Mouse (Mus musculus) hindbrain, embryonic 14.5 days (tissue): ENCODE measurements around the gene Rnf150. TPM values are rescaled to one million over a fixed set of nuclear protein-coding genes. Genes with fewer than 3 reads are reported as not detected.
"Not testable (repeated sequence)": the region's sequence is repeated elsewhere in the genome, so short reads cannot be mapped to it uniquely, and the experiment has no call there.

ENCODE experiments used
- ATAC-seq: fragments of 200-750 bp; cut with Nextera tagmentation; 2 replicates; pipeline ENCODE4 v1.8.0; 2017; ENCODE audit warnings: moderate number of reproducible peaks, mild to moderate bottlenecking, moderate TSS enrichment, moderate library complexity; ENCODE audit not compliant: low FRiP score
- DNase-seq: peaks from one replicate; pipeline ENCODE4 v3.0.0-alpha.2; 2015; ENCODE audit warnings: low spot score
- H3K27ac ChIP-seq: fragments of 300-500 bp; sonication (generic); 2 replicates; pipeline ENCODE4 v1.5.1; 2014; ENCODE audit warnings: mild to moderate bottlenecking, moderate library complexity
- H3K27me3 ChIP-seq: fragments of 300-500 bp; sonication (generic); 2 replicates; pipeline ENCODE4 v1.6.1; 2014; ENCODE audit warnings: mild to moderate bottlenecking, low read length, mixed read lengths; ENCODE audit not compliant: control insufficient read depth, insufficient read depth
- H3K36me3 ChIP-seq: fragments of 300-500 bp; sonication (generic); replicated peaks from 2 replicates; pipeline ENCODE4 v1.6.1; 2014; ENCODE audit not compliant: control insufficient read depth, insufficient read depth
- H3K4me1 ChIP-seq: fragments of 300-500 bp; sonication (generic); replicated peaks from 2 replicates; pipeline ENCODE4 v1.6.1; 2014; ENCODE audit warnings: antibody characterized with exemption, low read length, mixed read lengths; ENCODE audit not compliant: control insufficient read depth, insufficient read depth
- H3K4me2 ChIP-seq: fragments of 300-500 bp; sonication (generic); replicated peaks from 2 replicates; pipeline ENCODE4 v1.6.1; 2014; ENCODE audit warnings: mild to moderate bottlenecking, moderate library complexity
- H3K4me3 ChIP-seq: fragments of 300-500 bp; sonication (generic); replicated peaks from 2 replicates; pipeline ENCODE4 v1.5.1; 2014; ENCODE audit warnings: mild to moderate bottlenecking, low read length
- H3K9ac ChIP-seq: fragments of 300-500 bp; sonication (generic); 2 replicates; pipeline ENCODE4 v1.6.1; 2014
- H3K9me3 ChIP-seq: fragments of 300-500 bp; sonication (generic); 2 replicates; pipeline ENCODE4 v1.6.1; 2016; ENCODE audit warnings: low read length; ENCODE audit not compliant: control insufficient read depth
- WGBS: fragments of 180-500 bp; shearing (Covaris S2); extraction: QIAGEN DNeasy Blood & Tissue Kit; methylation state at CpG from one replicate; pipeline ENCODE4 v1.1.7; 2014; 5-methylcytosine and 5-hydroxymethylcytosine counted together
- polyA plus RNA-seq: library from polyadenylated mRNA; unstranded; fragments of >200 nt; fragmentation: Nextera tagmentation; extraction: Ambion mirVana; gene quantifications from 2 replicates; pipeline ENCODE4 v1.2.1, GENCODE M21; 2014

Rnf150 gene
- polyA plus RNA-seq, 1 experiment from 2014 or later, result 2.3 TPM

- ATAC-seq, result no peak
- DNase-seq, result no peak
- WGBS, result 60% methylated on average over 4 of the region's 4 CpGs
- Histone ChIP-seq H3K4me3 (no peak overlapping the region), H3K4me1 (no peaks in the 10 kb centered on the region), H3K27me3 (no peaks in the 10 kb centered on the region), H3K36me3 (peaks cover 12% of the 10 kb centered on the region; the same call in 1 of the 2 replicates), H3K4me2 (no peak overlapping the region), H3K27ac (no peak overlapping the region), H3K9me3 (no peaks in the 10 kb centered on the region), H3K9ac (no peak overlapping the region)
Measured at GRCm38 (mm10) chr8:83081266-83081665, 218.1 kb downstream of the Rnf150 start.

DNA sequence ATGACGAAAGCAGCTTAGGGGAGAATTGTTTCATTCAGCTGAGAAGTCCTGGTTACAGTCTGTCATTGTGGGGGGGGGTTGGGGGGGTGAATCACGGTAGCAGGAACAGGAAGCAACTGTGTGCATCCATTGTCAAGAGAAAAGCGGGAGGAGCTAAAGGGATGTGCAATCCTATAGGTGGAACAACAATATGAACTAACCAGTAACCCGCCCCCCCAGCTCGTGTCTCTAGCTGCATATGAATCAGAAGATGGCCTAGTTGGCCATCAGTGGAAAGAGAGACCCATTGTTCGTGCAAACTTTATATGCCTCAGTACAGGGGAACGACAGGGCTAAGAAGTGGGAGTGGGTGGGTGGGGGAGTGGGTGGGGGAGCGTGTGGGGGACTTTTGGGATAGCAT is 218.7 kb downstream of the Rnf150 start:
- H3K27me3 ChIP-seq, DNase-seq, H3K9me3 ChIP-seq, H3K9ac ChIP-seq, ATAC-seq, H3K4me2 ChIP-seq, H3K4me1 ChIP-seq, H3K4me3 ChIP-seq, H3K27ac ChIP-seq: not testable (repeated sequence)
- WGBS, result 75% methylated on average over 7 of the region's 8 CpGs
- H3K36me3 ChIP-seq, result peaks cover 12% of the 10 kb centered on the region; the same call in 1 of the 2 replicates

DNA sequence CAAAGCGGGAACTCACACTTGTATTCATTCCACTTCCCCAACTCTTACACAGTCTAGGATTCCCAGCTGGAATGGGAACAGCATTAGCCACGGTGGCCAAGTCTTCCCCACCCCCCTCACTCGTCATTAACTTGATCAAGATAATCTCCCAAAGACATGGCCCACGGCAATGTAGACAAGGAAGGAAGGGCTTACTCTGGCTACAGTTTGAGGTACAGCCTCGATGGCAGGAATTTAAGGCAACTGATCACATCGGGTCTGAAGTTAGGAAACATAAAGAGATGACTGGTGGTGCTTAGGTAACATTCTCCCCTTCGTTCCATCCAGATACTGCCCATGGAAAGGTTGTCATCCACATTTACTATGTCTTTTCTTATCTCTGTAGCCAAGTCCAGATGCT is 219.1 kb downstream of the Rnf150 start:
- Histone ChIP-seq H3K9me3 (no peaks in the 10 kb centered on the region), H3K4me1 (no peaks in the 10 kb centered on the region), H3K9ac (no peak overlapping the region), H3K27ac (no peak overlapping the region), H3K4me3 (no peak overlapping the region), H3K4me2 (no peak overlapping the region), H3K36me3 (peaks cover 12% of the 10 kb centered on the region; the same call in 1 of the 2 replicates), H3K27me3 (no peaks in the 10 kb centered on the region)
- no peak for ATAC-seq
- 84% methylated on average over 7 of the region's 7 CpGs for whole genome bisulfite sequencing
- DNase-seq, result no peak

DNA sequence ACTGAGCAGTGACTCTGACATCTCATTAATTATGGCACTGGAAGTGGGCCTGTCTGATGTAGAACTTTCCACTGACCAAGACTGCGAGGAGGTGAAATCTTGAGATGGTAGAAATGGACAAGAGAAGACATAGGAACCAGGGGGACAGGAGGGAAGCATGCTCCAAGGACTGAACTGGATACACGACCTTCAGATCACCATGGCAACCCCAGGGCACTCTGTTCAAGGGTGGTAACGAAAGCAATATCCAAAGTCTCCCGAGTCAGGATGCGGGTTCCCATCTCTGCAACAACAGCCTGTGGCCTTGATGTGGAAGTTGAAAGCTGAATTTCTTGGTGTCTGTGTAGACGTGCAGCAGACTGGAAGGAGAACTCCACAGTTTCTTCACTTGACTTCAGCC is 220.3 kb downstream of the Rnf150 start:
- WGBS, result 74% methylated on average over 6 of the region's 6 CpGs
- Histone ChIP-seq H3K4me2 (no peak overlapping the region), H3K27me3 (no peaks in the 10 kb centered on the region), H3K27ac (no peak overlapping the region), H3K9ac (no peak overlapping the region), H3K4me3 (no peak overlapping the region), H3K9me3 (no peaks in the 10 kb centered on the region), H3K36me3 (peaks cover 12% of the 10 kb centered on the region; the same call in 1 of the 2 replicates), H3K4me1 (no peaks in the 10 kb centered on the region)
- DNase-seq (no peak), ATAC-seq (no peak)

- ATAC-seq, result no peak
- 79% methylated on average over 3 of the region's 3 CpGs for WGBS
- DNase-seq, result no peak
- Histone ChIP-seq H3K4me2 (no peak overlapping the region), H3K9me3 (no peaks in the 10 kb centered on the region), H3K27me3 (no peaks in the 10 kb centered on the region), H3K4me1 (no peaks in the 10 kb centered on the region), H3K4me3 (no peak overlapping the region), H3K27ac (no peak overlapping the region), H3K9ac (no peak overlapping the region), H3K36me3 (peaks cover 12% of the 10 kb centered on the region; the same call in 1 of the 2 replicates)
Measured at GRCm38 (mm10) chr8:83085581-83085980, 222.4 kb downstream of the Rnf150 start.

DNA sequence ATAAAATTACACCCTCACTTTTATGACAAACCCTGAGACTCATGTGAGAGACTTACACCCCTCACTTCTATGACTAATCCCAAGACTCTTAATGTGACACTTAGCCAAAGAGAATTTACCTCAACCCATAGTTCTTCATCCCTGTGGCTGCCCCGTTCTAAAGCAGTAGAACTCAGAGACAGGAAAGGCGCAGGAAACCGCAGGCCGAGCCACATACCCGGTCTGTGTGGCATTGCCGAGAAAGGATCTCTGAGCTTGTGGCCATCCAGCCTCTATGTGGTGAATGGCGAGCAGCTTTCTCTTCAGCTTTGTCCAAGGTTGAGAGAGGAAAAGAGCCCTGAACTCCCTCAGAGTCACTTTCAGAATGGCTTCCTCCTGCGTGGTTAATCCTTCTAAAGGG is 223.5 kb downstream of the Rnf150 start:
- H3K9ac ChIP-seq, result no peak overlapping the region
- H3K4me3 ChIP-seq, result no peak overlapping the region
- H3K4me2 ChIP-seq, result no peak overlapping the region
- DNase-seq, result no peak
- no peak overlapping the region for H3K27ac ChIP-seq
- H3K4me1 ChIP-seq, result no peaks in the 10 kb centered on the region
- no peaks in the 10 kb centered on the region for H3K9me3 ChIP-seq
- WGBS, result 88% methylated on average over 8 of the region's 8 CpGs
- H3K27me3 ChIP-seq, result no peaks in the 10 kb centered on the region
- ATAC-seq, result no peak
- H3K36me3 ChIP-seq, result peaks cover 12% of the 10 kb centered on the region; the same call in 1 of the 2 replicates

- no peak for DNase-seq
- Histone ChIP-seq H3K9me3 (no peaks in the 10 kb centered on the region), H3K4me2 (no peak overlapping the region), H3K27me3 (no peaks in the 10 kb centered on the region), H3K4me3 (no peak overlapping the region), H3K36me3 (peaks cover 12% of the 10 kb centered on the region; the same call in 1 of the 2 replicates), H3K4me1 (no peaks in the 10 kb centered on the region), H3K9ac (no peak overlapping the region), H3K27ac (no peak overlapping the region)
- no peak for ATAC-seq
Measured at GRCm38 (mm10) chr8:83087604-83088003, 224.4 kb downstream of the Rnf150 start.

GRCm38 (mm10) chr8:83088156-83088555 is 225.0 kb downstream of the Rnf150 start:
- no peak overlapping the region for H3K4me2 ChIP-seq
- H3K4me3 ChIP-seq, result no peak overlapping the region
- H3K4me1 ChIP-seq, result no peaks in the 10 kb centered on the region
- H3K9ac ChIP-seq, result no peak overlapping the region
- peaks cover 12% of the 10 kb centered on the region; the same call in 1 of the 2 replicates for H3K36me3 ChIP-seq
- no peak overlapping the region for H3K27ac ChIP-seq
- ATAC-seq, result no peak
- no peaks in the 10 kb centered on the region for H3K9me3 ChIP-seq
- no peak for DNase-seq
- WGBS, result 71% methylated on average over 6 of the region's 6 CpGs
- no peaks in the 10 kb centered on the region for H3K27me3 ChIP-seq

GRCm38 (mm10) chr8:83089336-83089986 is 226.3 kb downstream of the Rnf150 start:
- peaks cover 2% of the 10 kb centered on the region; the same call in 1 of the 2 replicates for H3K36me3 ChIP-seq
- H3K4me3 ChIP-seq, result no peak overlapping the region
- H3K9me3 ChIP-seq, result no peaks in the 10 kb centered on the region
- WGBS, result 29% methylated on average over 10 of the region's 10 CpGs
- peak; percentile 97 for DNase-seq
- H3K4me2 ChIP-seq, result no peak overlapping the region
- no peak overlapping the region for H3K27ac ChIP-seq
- peak; percentile 34; the same call in 1 of the 2 replicates for ATAC-seq
- H3K27me3 ChIP-seq, result no peaks in the 10 kb centered on the region
- H3K4me1 ChIP-seq, result no peaks in the 10 kb centered on the region
- H3K9ac ChIP-seq, result no peak overlapping the region
